Mouse (Mus musculus): ENCODE data around the gene Gpat3.
A peak's percentile ranks its signal among the peaks of the same experiment; 100 is the strongest.

Gpat3 gene

DNA sequence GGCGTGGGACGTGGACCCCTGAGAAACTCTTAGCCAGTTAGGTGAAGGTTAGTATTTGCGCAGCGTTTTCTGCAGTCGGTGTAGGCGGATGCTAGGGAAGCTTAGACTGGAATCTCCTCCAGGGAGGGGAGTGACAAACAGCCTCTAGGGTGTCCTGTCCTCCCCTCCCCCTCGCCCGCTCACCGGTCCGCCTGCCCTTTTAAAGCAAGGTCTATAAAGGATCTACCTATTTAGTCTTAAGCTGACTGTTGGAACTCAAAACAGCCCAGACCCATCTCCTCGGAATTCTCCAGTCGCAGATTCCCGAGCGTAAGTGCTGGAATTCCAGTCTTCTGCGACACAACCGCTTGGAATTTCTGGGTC, at the start of gene Gpat3:
Gpat3 (plus strand) TSS at position 229 of the 363 bp plus-strand sequence.
- DNase-seq (ENCODE audit: low read depth, low spot score): no peak

DNA sequence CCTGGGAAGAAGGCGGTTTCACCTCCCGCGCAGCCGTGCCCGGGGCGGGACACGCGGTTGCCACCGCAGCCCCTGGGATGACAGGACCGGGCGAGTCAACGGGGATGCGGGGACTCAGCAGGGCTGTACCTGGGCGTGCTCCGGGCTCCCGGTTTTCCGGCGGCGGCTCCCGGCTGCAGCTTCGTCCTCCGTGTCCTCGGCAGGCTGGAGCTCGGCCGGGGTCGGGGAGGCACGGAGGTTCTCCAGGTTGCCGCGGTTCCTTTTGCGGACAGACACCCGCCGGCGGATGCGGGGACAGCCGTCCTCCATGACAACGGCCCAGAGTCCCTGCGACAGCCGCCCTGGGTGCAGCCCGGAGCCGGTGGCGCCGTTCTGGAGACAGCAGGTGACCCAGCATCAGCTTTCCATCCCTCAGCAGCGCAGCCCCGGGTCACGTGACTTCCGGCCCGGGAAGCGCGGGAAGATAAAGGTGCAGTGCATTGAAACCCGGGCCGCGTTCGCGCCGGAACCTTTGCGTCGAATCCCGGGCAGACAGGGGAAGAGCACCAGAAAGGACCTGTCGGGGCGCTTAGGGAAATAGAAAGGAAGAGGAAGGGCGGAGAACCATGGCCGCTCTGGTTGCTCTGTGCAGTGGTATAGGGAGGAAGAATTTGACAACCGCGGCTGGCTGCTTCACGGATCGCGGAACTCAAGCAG, 47.2 kb upstream of the Gpat3 start, which contains the start of the genes Helq and Mrps18c:
Helq (minus strand) TSS at position 434 of the 696 bp plus-strand sequence.
Mrps18c (plus strand) TSS at position 463 of the 696 bp plus-strand sequence.
- DNase-seq (ENCODE audit: low read depth, low spot score): peak; percentile 91

DNA sequence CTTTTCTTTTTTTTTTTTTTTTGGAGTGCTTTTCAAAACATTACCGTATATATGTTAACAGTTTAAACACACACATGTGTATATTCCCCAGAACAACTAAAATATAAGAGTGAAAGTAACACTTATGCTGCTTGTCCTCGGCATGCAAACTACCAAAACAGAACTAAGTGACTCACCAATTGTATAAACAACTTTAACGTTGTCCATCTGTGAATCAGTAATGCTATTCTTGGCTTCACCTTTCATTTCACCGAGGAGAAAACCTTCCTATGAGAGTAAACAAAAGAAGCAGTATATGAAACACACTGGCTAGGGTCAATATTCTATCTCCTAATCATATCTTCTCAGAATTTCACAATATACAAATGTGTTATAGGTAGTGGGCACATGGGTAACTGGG, 27.2 kb upstream of the Gpat3 start:
- no peak for DNase-seq (ENCODE audit: low read depth, low spot score)

DNA sequence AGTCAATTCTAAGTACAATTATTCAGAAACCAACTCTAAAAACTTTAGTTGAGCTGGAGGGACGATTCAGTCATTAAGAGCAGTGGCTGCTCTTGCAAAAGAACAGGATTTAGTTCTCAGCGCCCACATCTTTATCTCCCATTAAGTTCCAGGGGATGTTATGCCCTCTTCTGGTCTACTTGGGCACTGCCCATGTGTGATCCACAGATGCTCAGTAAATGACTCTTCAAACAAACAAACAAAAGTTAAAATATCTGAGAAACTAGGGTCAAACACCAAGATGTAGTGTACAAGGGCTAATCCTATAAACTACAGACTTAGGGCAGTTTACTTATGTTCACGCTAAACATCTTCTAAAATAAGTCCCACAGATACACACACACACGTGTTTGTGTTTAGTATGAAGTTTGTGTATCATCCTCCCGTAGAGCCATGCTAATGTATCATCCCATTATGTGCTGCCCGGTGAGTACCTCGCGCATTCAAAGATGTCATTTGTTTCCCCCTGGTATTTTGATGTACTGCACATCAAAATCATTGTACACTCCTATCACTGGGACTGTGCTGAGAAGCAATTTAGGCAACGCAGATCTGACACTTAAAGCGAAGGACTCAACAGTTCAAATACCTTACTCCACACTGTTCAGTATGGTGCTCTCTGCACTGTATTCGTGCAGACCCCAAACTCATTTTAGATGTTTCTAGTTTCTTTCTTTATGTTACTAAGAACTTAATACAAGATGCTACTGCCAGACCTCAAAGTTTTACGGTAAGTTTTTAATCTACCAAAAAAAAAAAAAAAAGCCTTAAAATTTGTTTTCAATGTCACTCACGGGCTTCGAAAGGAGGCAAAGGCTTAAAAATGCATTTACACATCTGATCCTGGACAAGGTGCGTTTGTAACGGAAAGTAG, 25.7 kb upstream of the Gpat3 start:
- no peak for DNase-seq (ENCODE audit: low read depth, low spot score)

DNA sequence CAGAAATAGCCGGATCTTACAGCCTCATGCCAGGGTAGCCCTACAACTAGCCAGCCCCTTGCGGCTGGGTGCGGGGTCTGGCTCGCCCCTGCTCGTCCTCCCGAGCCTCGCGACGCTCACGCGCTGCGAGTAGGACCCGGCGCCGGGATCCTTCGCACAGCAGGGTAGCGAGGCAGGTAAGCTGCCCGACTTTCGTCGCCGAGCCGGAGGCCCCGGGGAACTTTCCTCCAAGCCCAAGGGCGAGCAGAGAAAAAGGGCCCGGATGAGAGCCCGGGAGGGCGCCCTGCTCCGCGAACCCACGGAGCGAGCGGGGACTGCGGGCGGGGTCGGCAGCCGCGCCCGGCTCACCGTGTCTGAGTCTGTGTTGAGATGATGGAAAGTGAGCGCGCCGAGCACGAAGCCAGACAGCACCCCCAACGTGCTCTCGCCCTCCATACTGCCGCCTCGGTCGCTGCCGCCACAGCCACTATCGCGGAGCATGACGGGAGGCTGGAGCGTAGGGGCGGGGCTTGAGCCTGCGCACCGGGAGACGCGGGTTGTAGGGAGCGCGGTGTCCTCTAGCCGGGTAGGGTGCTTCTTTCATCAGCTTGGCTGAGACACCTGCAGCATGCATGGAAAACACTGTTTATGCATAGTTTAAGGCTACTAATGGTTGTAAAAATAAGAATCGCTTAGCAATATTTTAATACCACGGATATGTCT, 24.9 kb upstream of the Gpat3 start, which contains the start of gene Abraxas1:
Abraxas1 (minus strand) TSS at position 483 of the 702 bp plus-strand sequence.
- DNase-seq (ENCODE audit: low read depth, low spot score): peak; percentile 52

DNA sequence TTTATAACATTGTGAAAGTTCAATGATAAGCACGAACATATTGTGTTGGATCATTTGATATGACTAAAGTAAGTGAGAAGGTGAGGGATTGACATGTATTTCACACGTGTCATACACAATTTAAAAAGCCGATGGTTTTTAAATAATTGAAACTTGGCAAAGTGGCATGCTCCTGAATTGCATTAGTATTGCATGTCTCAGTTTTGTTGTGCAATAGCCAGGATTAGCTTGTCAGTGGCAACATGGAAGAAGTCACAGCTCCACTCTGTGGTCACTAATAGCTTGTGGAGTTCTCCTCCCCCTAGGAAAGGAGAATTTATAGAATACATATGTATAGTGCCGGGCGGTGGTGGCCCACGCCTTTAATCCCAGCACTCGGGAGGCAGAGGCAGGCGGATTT, 24.1 kb upstream of the Gpat3 start:
- no peak for DNase-seq (ENCODE audit: low read depth, low spot score)

DNA sequence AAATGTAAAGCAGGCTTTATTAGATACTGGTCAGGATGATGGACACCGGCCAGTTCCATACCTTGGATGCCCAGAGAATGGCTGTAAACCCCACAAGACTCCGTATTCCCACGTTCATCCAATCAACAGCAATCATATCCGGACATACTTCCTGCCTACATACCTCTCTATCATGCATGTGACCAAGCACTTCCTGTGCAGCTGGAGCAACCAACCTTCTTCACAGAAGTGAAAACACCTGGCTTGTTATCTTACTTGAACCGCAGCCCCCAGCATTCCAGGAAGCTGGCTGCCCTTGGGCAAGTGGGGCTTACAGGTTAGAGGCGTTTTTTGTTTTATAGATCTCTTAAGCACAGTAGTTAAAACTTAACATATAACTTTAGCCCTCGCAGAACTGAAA, 22.7 kb upstream of the Gpat3 start:
- DNase-seq (ENCODE audit: low read depth, low spot score): no peak

DNA sequence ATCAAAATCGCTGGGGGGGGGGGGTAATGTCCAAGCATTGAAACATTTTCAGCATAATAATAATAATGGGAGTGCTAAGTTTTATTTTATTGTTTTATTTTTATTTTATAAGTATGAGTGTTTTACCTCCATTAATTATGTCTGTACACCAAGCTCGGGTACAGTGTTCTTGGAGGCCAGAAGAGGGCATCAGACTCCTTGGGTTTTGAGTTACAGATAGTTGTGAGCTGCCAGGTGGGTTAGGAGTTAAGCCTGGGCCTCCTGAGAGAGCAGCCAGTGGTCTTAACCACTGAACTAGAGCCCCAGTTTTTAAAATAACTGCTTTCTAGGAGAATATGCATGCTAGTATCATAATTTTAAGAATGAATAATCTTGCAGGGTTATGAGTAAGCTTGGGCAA, 19.5 kb upstream of the Gpat3 start:
- DNase-seq (ENCODE audit: low read depth, low spot score): no peak

DNA sequence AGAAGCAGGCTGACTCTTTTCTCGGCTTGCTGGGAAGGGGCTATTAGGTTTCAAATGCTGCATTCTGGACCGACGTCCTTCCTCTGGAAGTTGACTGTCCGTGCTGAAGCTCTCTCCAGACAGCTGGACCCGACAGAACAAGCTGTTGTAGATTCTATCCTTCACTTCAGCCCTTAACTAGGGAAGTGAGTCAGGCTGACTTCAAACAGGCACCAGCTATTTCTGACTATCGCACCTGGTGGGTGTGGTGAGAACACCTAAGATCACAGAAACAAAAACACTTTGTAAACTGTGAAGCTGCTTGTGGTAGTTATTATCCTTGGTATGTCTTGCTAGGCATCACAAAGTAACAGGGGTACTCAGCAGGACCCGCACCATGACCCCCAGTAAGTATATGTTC, 19.0 kb upstream of the Gpat3 start:
- DNase-seq (ENCODE audit: low read depth, low spot score): no peak

DNA sequence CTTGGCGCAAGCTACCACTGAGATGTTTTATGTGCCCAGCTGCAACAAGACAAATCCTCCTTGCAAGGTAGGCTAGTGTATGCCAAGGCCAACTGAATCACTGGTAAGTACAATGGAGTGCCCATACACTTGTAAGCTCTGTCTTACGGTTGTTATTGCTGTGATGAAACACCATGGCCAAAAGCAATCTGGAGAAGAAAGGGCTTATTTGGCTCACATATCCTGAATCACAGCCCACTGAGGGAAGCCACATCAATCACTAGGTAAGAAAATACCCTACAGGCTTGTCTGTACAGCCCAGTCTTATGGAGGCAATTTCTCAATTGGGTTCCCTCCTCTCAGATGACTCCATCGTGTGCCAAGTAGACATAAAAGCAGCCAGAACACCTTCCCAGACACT, 16.8 kb upstream of the Gpat3 start:
- DNase-seq (ENCODE audit: low read depth, low spot score): no peak

DNA sequence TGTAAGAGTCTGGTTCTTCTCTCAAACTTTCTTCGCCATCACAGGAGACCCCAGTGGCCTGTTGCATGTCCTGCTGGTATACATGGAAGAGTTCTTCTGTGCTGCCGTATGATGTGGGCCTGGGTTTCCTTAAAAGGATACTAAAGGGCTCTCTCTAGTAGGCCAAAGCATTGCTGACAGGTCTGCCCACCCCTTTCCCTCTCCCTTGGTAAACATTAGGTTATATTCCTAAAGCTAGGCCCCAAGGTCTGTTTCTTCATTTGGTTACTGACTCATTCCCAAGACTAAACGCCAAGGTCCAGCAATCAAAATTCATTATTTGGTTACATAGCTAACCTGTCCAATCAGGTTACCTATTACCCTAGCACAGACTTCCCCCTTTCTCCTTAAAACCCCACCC, 12.8 kb upstream of the Gpat3 start:
- no peak for DNase-seq (ENCODE audit: low read depth, low spot score)

DNA sequence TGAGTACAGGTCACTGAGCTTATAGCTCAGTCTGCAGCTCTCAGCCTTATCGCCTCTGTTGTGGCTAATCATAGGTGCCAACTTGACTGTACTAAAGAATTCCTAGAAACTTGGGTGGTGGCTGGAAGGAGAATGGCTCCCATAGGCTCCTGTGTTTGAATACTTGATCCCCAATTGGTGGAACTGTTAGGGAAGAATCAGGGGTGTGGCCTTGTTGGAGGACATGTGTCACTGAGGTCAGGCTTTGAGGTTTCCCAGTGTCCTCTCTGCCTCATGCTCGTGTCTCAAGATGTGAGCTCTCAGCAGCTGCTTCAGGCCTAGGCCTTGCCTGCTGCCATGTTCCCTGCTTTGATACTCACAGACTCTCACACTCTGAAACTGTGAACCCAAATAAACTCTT, 11.7 kb upstream of the Gpat3 start:
- no peak for DNase-seq (ENCODE audit: low read depth, low spot score)

DNA sequence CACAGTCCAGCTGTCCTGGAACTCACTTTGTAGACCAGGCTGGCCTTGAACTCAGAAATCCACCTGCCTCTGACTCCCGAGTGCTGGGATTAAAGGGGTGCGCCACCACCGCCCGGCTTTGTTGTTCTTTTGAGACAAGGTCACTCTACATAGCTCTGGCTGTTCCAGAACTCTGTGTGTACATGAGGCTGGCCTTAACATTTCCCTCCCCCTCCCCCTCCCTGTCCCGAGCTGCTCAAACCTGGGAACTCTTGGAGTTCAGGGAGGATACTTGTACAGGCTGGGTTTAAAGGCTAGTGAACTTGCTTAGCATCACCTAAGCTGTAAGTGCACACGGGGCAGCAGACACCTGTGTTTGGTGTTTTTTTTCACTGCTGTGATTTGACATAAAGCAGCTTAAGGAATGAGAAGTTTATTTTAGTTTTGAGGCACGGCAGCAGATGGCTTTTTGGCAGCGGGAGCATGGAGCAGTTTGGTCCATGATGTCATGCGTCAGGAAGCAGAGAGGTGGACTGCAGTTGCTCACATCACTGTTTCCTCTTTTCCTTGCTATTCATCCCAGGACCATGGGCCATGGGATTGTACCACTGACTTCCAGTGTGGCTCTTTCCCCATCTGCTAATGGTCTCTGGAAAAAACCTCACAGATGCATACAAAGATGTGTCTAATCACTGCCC, 9.5 kb upstream of the Gpat3 start:
- DNase-seq (ENCODE audit: low read depth, low spot score): no peak

DNA sequence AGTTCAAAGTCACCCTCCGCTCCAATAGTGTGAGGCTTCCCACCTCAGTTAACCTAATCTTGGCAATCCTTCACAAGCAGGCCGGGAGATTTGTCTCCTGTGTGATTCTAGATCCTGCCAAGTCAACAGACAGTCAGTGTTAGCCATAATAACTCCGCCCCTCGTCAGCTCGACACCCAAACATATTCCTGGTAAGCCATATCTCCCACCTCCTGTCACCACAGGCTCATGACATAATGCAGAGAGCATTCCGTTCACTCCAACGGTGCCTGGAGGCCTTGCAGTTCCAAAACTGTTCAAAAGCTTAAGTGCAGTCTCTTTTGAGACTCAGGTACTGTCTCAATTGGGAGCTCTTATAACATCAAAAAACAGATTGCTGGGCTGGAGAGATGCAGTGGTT, 7.6 kb upstream of the Gpat3 start:
- DNase-seq (ENCODE audit: low read depth, low spot score): no peak

DNA sequence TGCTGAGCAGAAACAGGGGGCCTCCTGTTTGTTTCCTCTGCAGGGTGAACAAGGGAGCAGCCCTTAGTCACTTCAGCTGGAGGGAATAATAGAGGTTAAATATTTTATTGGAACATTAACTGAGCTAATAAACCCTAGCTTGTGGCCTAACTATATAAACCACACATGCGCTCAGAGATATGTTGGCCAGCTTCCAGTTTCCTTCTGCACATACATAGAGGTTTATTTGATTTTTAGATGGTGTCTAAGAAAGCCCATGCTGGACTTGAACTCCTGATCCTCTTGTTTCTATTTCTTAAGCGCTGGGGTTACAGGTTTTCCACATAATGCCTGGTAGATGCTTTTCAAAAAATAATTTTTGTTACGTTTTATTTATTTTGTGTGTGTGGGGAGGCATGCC, 1.0 kb upstream of the Gpat3 start:
- no peak for DNase-seq (ENCODE audit: low read depth, low spot score)

DNA sequence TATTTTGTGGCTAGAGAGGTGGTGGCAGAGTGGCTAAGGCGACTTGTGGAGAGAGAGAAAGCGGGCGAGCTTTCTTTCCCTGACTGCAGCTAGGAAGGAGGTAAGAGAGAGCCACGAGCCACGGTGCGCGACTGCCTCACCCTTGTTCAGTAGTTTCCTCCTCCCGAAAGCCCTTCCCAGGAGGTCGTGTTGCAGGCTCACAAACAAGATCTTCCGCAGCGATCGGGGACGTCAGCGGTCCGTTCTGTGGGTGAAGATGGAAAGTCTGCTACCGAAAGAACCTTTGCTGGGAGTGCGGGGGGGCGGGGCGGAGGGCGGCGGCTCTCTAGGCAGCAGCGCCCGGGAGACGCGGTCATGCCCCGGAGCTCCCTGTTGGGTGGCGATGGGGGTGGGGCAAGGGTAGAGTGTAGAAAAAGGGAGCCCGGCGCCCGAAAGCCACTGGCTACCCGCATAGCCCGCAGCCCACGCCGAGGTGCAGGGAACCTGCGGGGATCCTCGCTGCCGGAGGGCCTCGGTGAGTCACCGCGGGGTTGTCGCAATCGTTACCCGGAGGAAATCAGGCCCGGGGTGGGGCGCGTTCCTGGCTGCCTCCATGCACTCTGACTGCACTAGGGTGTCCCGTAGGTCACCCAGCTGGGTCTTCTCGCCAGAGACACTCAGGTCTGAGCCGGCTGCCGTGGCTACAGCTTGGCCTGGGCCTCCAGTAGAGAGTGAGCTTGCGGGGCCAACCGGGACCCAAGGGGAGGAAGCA, 510 bp downstream of the Gpat3 start:
- DNase-seq (ENCODE audit: low read depth, low spot score): no peak

DNA sequence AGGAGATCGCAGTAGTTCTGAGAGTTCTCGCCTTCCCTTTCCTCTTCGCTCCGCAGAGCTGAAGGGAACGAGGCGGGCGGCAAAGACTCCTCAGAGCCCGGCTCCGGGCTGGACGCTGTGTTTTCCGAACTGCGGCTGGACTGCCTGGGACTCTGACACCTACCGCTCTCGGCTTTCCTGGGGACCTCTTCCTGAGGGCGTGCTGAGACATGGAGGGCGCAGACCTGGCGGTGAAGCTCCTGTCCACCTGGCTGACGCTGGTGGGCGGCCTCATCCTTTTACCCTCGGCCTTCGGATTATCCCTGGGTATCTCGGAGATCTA, 1.0 kb downstream of the Gpat3 start:
- DNase-seq (ENCODE audit: low read depth, low spot score): no peak

DNA sequence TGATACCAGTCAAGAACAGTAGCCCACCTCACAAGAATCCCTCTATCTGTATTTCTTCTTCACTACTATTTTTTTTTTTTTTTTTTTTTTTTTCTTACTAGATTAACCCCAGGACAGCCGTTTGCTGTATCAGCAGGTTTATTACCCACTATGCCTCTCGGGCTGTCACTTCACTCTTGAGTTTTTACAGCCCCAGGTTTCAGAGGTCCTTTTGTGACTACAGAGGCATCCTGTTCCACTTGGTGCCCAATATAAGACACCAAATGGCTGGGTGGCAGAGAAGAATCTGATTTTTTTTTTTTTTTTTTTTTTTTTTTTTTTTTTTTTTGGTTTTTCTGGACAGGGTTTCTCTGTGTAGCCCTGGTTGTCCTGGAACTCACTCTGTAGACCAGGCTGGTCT, 1.6 kb downstream of the Gpat3 start:
- DNase-seq (ENCODE audit: low read depth, low spot score): no peak

DNA sequence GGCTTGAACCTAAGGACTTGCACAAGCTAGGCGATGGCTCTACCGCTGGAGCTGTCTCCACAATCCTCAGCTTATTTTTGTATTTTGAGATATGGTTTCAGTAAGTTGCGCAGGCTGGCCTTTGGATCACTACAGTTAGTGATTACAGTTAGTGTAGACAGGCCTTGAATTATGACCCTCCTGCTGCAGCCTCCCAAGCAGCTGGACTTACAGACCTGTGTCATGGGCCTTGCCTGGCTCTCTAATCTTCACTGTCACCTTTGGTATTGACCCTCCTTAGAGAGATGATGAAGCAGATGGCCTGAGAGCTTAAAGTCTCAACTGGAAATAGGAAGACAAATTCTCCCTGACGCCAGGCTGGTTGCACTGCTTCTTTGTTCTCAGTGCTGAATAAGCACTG, 8.4 kb downstream of the Gpat3 start:
- DNase-seq (ENCODE audit: low read depth, low spot score): no peak

DNA sequence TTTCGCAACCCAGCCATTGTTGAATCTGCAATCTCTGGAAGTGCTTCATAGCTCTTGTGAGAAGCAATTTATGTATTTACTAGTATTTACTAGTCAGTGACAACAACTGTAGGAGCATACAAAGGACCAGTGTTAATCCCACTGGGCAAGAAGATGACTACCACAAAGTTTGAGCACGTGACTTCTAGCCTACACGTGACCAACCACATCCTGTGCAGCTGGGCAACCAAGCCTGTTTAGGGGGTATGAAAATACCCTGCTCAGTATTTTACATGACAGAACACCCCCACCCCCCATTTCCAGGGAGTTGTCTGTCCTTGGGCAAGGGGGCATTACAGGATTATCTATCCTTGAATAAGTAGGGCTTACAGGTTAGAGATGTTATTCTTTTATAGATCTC, 11.0 kb downstream of the Gpat3 start:
- no peak for DNase-seq (ENCODE audit: low read depth, low spot score)

DNA sequence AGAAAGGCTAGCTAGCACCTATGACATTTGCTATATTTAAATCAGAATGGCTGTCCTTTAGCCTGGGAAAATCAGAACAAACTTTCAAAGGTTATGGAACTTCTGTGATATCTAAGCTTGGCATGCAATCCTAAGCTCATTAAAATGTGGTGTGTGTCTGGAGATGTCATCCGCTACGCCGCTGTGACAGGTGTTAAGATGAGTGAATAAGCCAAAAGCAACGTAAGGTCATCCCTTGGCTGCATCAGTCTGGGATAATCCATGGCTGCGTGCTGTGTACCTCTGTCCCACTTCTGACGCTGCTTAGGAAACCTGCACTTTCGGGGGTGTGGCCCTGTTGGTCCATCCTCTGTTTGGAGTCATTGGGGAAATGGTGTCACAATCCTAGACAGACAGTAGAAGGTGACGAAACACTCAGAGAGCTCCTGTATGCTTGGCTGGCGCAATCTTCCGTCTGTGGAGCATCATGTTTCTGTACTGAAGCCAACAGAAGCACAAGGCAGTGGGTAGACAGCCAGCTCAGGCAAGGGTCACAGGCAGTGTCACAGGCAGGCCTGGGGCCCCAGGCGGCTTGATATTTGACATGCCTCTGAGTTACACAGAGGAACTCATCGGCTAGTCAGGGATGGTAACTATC, 15.0 kb downstream of the Gpat3 start:
- no peak for DNase-seq (ENCODE audit: low read depth, low spot score)

Measured in brain, embryonic 18.5 days (tissue).